Mouse (Mus musculus) forebrain, postnatal 0 days (tissue): ENCODE measurements around the gene Scaper. TPM values are rescaled to one million over a fixed set of nuclear protein-coding genes. Genes with fewer than 3 reads are reported as not detected.

Experiments used
- ATAC-seq: fragments of 200-750 bp; cut with Nextera tagmentation; 2 replicates; pipeline ENCODE4 v1.8.0; 2017; ENCODE audit warnings: mild to moderate bottlenecking, moderate library complexity
- DNase-seq: peaks from one replicate; pipeline ENCODE4 v3.0.0-alpha.2; 2015
- H3K27ac ChIP-seq: fragments of 300-500 bp; sonication (generic); 2 replicates; pipeline ENCODE4 v1.5.1; 2014; ENCODE audit warnings: low read depth, mild to moderate bottlenecking, antibody characterized with exemption, low read length, moderate library complexity, mixed read lengths
- H3K27me3 ChIP-seq: fragments of 300-500 bp; sonication (generic); 2 replicates; pipeline ENCODE4 v1.6.1; 2014; ENCODE audit warnings: mild to moderate bottlenecking, low read length, mixed read lengths; ENCODE audit not compliant: insufficient read depth
- H3K36me3 ChIP-seq: fragments of 300-500 bp; sonication (generic); 2 replicates; pipeline ENCODE4 v1.6.1; 2014; ENCODE audit warnings: mild to moderate bottlenecking, moderate library complexity; ENCODE audit not compliant: insufficient read depth
- H3K4me1 ChIP-seq: fragments of 300-500 bp; sonication (generic); 2 replicates; pipeline ENCODE4 v1.6.1; 2014; ENCODE audit warnings: antibody characterized with exemption; ENCODE audit not compliant: insufficient read depth
- H3K4me2 ChIP-seq: fragments of 300-500 bp; sonication (generic); 2 replicates; pipeline ENCODE4 v1.6.1; 2014; ENCODE audit warnings: low read depth, mild to moderate bottlenecking, moderate library complexity
- H3K4me3 ChIP-seq: fragments of 300-500 bp; sonication (generic); 2 replicates; pipeline ENCODE4 v1.5.1; 2014; ENCODE audit warnings: low read depth, low read length, mixed read lengths
- H3K9ac ChIP-seq: fragments of 300-500 bp; sonication (generic); 2 replicates; pipeline ENCODE4 v1.6.1; 2014; ENCODE audit warnings: mild to moderate bottlenecking
- H3K9me3 ChIP-seq: fragments of 300-500 bp; sonication (generic); 2 replicates; pipeline ENCODE4 v1.6.1; 2016; ENCODE audit warnings: low read length
- CTCF ChIP-seq: sonication (generic); IDR thresholded peaks from 2 replicates; pipeline ENCODE4 v1.5.1; 2016; ENCODE audit warnings: antibody characterized with exemption, control low read depth, low read depth
- WGBS: fragments of 180-500 bp; shearing (Covaris S2); extraction: QIAGEN DNeasy Blood & Tissue Kit; methylation state at CpG from one replicate; pipeline ENCODE4 v1.1.7; 2014; 5-methylcytosine and 5-hydroxymethylcytosine counted together
- polyA plus RNA-seq: library from polyadenylated mRNA; unstranded; fragments of >200 nt; fragmentation: Nextera tagmentation; extraction: Ambion mirVana; gene quantifications from 2 replicates; pipeline ENCODE4 v1.2.1, GENCODE M21; 2015
- total RNA-seq: library from RNA; depleted of rRNA; stranded (reverse); fragments of >200 nt; gene quantifications from 2 replicates; pipeline ENCODE4 v1.2.3, GENCODE M21; 2014

The Scaper gene
- total and polyA plus RNA-seq, 2 experiments from 2014 or later: 33.0 to 48.8 TPM

DNA sequence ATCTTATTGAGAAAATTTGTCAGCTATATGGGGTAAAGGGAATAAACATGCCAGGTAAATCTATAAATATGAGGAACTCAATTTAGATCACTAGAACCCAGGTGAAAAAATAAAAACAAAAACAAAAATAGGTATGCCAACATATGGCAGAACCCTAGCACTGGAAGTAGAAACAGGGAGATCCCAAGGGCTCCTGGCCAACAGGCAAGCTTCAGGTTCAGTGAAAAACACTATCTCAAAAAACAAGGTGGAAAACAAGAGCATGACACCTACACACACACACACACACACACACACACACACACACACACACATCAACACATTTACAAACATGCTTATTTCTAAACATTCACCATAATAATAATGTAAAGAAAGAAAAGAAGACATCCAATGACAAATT, 21.2 kb downstream of the Scaper start:
- Histone ChIP-seq H3K27me3 (no peaks in the 10 kb centered on the region), H3K9ac (no peak overlapping the region), H3K9me3 (no peaks in the 10 kb centered on the region), H3K27ac (no peak overlapping the region), H3K4me3 (no peak overlapping the region), H3K4me1 (no peaks in the 10 kb centered on the region), H3K4me2 (no peak overlapping the region), H3K36me3 (no peaks in the 10 kb centered on the region; the same call in 1 of the 2 replicates)
- TF ChIP-seq CTCF: no peak
- DNase-seq (no peak), ATAC-seq (no peak)

DNA sequence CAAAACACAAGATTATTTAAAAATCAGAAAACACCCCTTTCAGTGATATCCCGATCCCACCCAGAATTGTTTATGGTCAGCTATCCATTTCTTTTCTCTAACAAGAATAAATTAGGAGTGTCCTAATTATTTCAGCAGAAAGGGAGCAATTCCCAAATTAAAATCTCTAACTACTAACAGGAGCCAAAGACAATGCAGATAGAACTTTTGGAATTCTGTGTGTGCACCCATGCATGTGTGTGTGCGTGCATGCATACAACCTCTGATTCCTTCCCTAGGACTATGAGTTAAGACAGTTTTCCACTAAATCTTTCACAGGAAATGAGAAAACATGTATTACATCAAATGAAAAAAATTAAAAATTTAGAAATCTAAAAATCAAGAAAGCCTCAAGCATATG, 26.4 kb downstream of the Scaper start:
- DNase-seq: no peak

GRCm38 (mm10) chr9:55902964-55903363, 35.0 kb downstream of the Scaper start:
- Histone ChIP-seq H3K4me2 (no peak overlapping the region), H3K27me3 (no peaks in the 10 kb centered on the region), H3K4me1 (no peaks in the 10 kb centered on the region), H3K27ac (no peak overlapping the region), H3K36me3 (no peaks in the 10 kb centered on the region), H3K4me3 (no peak overlapping the region), H3K9ac (no peak overlapping the region), H3K9me3 (no peaks in the 10 kb centered on the region)
- TF ChIP-seq CTCF: no peak
- no peak for ATAC-seq
- 52% methylated on average over 2 of the region's 2 CpGs for WGBS
- DNase-seq: no peak

More for the DNA sequence above, 26.4 kb downstream of the Scaper start:
- Histone ChIP-seq H3K27me3 (no peaks in the 10 kb centered on the region), H3K4me1 (no peaks in the 10 kb centered on the region), H3K9me3 (no peaks in the 10 kb centered on the region), H3K27ac (no peak overlapping the region), H3K9ac (no peak overlapping the region), H3K4me3 (no peak overlapping the region), H3K36me3 (peaks cover 10% of the 10 kb centered on the region), H3K4me2 (no peak overlapping the region)
- 37% methylated on average over 2 of the region's 2 CpGs for WGBS
- no peak for ATAC-seq
- TF ChIP-seq CTCF: no peak

- no peak overlapping the region for H3K4me3 ChIP-seq
- H3K9me3 ChIP-seq: no peaks in the 10 kb centered on the region
- 67% methylated on average over 3 of the region's 3 CpGs for WGBS
- H3K4me2 ChIP-seq: no peak overlapping the region
- H3K27ac ChIP-seq: no peak overlapping the region
- H3K36me3 ChIP-seq: no peaks in the 10 kb centered on the region
- no peak for TF ChIP-seq CTCF
- H3K9ac ChIP-seq: no peak overlapping the region
- ATAC-seq: no peak
- DNase-seq: no peak
- H3K27me3 ChIP-seq: no peaks in the 10 kb centered on the region
- H3K4me1 ChIP-seq: no peaks in the 10 kb centered on the region
Measured at GRCm38 (mm10) chr9:55901588-55901987, 36.3 kb downstream of the Scaper start.

DNA sequence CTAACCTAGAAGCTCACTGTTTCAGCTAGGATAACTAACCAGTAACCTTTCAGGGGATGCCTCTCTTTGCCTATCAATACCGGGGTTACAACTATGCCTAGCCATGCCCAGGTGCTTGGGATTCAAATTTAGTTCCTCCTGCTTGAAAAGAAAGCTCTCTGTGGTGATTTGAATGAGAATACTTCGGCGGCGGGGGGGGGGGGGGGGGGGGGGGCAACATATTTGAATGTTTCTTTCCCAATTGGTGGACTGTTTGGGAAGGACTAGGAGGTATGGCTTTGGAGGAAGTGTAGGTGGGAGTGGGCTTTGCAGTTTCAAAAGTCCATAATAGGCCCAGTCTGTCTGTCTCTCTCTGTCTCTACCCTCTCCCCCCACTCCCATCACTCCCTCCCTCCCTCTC, 37.4 kb downstream of the Scaper start:
- DNase-seq (no peak), ATAC-seq (no peak)
- H3K4me3 ChIP-seq: no peak overlapping the region
- H3K9ac ChIP-seq: no peak overlapping the region
- H3K4me1 ChIP-seq: no peaks in the 10 kb centered on the region
- no peak for TF ChIP-seq CTCF
- no peaks in the 10 kb centered on the region for H3K27me3 ChIP-seq
- H3K4me2 ChIP-seq: no peak overlapping the region
- no peak overlapping the region for H3K27ac ChIP-seq
- H3K36me3 ChIP-seq: no peaks in the 10 kb centered on the region
- H3K9me3 ChIP-seq: no peaks in the 10 kb centered on the region
- WGBS: 58% methylated on average over 3 of the region's 4 CpGs

DNA sequence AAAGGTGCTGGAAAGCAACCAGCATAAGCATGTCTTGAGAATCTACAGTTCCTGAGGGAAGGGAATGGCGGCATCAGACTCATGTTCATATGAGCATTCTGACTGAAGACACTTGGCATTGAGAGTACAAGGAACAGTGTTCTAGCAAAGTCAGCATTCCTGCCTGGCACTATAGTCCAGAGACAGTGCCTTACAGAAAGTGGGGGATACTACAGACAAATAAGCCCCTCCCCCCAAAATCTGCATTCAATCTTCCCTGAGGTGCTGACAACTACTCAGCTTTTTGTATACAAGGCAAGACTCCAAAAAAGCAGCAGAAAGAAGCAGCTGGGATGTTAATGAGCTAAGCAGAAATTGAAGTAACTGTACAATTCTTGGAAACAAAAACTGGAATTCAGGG, 59.9 kb downstream of the Scaper start:
- 56% methylated on average over 1 of the region's 1 CpGs for WGBS
- TF ChIP-seq CTCF: no peak
- peak; percentile 66 for ATAC-seq
- peaks cover 3% of the 10 kb centered on the region; the same call in 1 of the 2 replicates for H3K36me3 ChIP-seq
- DNase-seq: peak; percentile 46
- H3K27me3 ChIP-seq: no peaks in the 10 kb centered on the region
- H3K27ac ChIP-seq: peak overlapping the region; percentile 41; the same call in 1 of the 2 replicates
- no peaks in the 10 kb centered on the region for H3K9me3 ChIP-seq
- no peak overlapping the region for H3K9ac ChIP-seq
- H3K4me3 ChIP-seq: no peak overlapping the region
- no peak overlapping the region for H3K4me2 ChIP-seq
- H3K4me1 ChIP-seq: no peaks in the 10 kb centered on the region

DNA sequence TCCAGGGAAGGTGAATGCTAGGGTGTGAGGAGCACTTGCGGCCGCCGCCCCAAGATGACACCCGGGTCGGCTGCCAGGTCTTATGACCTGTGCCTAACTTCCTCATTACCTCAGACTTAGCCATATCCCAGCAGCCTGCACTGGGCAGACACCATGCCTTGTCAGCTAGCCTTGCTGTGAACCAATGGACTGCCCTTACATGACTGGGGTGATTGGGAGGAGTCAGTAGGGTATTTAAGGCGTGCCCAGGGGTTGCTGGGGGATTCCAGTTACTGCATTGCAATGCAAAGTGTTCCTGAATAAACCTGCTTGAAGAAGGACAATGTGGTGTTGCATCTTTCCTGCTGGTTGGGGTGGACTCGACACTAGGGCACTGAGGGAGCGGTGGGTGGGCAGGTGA, 148.5 kb downstream of the Scaper start:
- DNase-seq: no peak
- no peaks in the 10 kb centered on the region for H3K9me3 ChIP-seq
- no peak for TF ChIP-seq CTCF

DNA sequence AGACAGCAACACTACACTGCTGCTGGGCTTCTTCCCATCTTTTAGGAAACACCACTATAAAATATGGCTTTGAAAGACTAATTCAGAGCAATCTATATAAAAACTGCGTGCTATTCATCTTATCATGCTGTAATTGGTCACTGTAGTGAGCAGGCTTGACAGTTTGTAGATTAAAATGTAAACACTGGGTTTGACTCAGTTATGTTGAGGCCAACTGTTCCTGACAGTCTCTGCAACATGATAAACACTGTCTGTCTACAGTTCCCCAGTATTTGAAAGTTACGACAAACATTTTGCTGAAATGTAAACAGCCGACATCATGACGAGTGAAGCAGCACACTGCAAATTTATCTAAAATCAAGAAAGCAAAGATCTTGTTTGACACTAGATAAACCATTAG, 225.9 kb downstream of the Scaper start:
- ATAC-seq (peak; percentile 62), DNase-seq (peak; percentile 14)
- Histone ChIP-seq H3K27me3 (no peaks in the 10 kb centered on the region), H3K9ac (no peak overlapping the region), H3K4me1 (no peaks in the 10 kb centered on the region), H3K27ac (no peak overlapping the region), H3K4me2 (no peak overlapping the region), H3K4me3 (no peak overlapping the region), H3K9me3 (no peaks in the 10 kb centered on the region), H3K36me3 (no peaks in the 10 kb centered on the region)
- TF ChIP-seq CTCF: no peak
- WGBS: 58% methylated on average over 4 of the region's 4 CpGs

More for the DNA sequence above, 148.5 kb downstream of the Scaper start:
- Histone ChIP-seq H3K4me3 (no peak overlapping the region), H3K36me3 (0 out of 2 replicates have a peak, but pooled peaks cover 4% of the 10 kb centered on the region), H3K27me3 (no peaks in the 10 kb centered on the region), H3K4me1 (no peaks in the 10 kb centered on the region), H3K9ac (no peak overlapping the region), H3K4me2 (no peak overlapping the region), H3K27ac (no peak overlapping the region)
- no peak for ATAC-seq
- WGBS: 86% methylated on average over 8 of the region's 8 CpGs
